Mouse (Mus musculus): Measurements from ENCODE around the gene Ankrd10. TPM values are rescaled to one million over a fixed set of nuclear protein-coding genes. Genes with fewer than 3 reads are reported as not detected.

The Ankrd10 gene
- total RNA-seq (2023): 100 to 1,000 TPM; 106 to 117 TPM

DNA sequence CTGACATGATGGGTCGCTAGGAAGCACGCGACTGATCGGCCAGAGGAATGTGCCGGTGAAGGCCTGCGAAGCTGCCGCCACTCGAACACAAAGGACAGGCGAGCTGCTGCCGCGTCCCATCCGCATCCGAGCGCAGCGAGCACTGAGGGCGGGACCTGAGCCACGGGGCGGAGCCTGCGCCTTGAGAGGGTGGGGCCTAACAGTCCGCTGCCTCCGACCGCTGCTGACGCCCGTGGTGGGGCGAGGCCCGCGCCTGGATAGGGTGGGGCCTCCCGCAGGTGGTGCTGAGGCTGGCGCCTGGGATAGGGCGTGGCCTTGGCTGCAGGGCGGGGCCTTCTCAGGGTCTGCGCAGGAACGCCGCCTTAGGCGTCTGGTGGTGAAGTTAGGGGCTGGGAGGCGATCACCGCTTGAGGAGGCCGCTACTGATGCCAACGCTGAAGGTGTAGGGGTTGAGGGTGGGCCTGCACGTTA, at the start of gene Ankrd10:
TSS of gene Ankrd10 (minus strand) at position 147 of the 471 bp plus-strand sequence.

Other genes starting within 250 kb of the Ankrd10 start
- 1 to 10 TPM; 4.7 to 9.2 TPM for gene Rab20, start 157.0 kb downstream of the Ankrd10 start, total RNA-seq (2023)
- gene Naxd, start 138.3 kb downstream of the Ankrd10 start, total RNA-seq (2023): 10 to 100 TPM; 38.8 to 51.0 TPM
- gene Cars2, start 85.0 kb downstream of the Ankrd10 start, total RNA-seq (2023): 10 to 100 TPM; 40.4 to 45.8 TPM
- 10 to 100 TPM; 58.5 to 69.8 TPM for gene Ing1, start 80.2 kb downstream of the Ankrd10 start, total RNA-seq (2023)
- gene 1700016D06Rik, start 65.3 kb upstream of the Ankrd10 start, total RNA-seq (2023): not detected
- 10 to 100 TPM; 54.8 to 58.8 TPM for gene Arhgef7, start 92.0 kb upstream of the Ankrd10 start, total RNA-seq (2023)
- not detected for gene Tex29, start 204.7 kb upstream of the Ankrd10 start, total RNA-seq (2023)

Measured in B cell, adult 67 days (primary cell).